Mouse (Mus musculus) kidney, embryonic 14.5 days (tissue): ENCODE data around the gene Fez2. TPM values are rescaled to one million over a fixed set of nuclear protein-coding genes. Genes with fewer than 3 reads are reported as not detected.

Source experiments
- ATAC-seq: fragments of 200-750 bp; cut with Nextera tagmentation; 2 replicates; pipeline ENCODE4 v1.8.0; 2017; ENCODE audit warnings: moderate number of reproducible peaks, mild to moderate bottlenecking, moderate TSS enrichment, moderate library complexity; ENCODE audit not compliant: low FRiP score, low TSS enrichment
- H3K27ac ChIP-seq: fragments of 300-500 bp; sonication (generic); 2 replicates; pipeline ENCODE4 v1.5.1; 2014; ENCODE audit warnings: low read depth, mild to moderate bottlenecking, low read length, moderate library complexity, mixed read lengths
- H3K27me3 ChIP-seq: fragments of 300-500 bp; sonication (generic); 2 replicates; pipeline ENCODE4 v1.6.1; 2014; ENCODE audit warnings: mild to moderate bottlenecking, low read length; ENCODE audit not compliant: control insufficient read depth, insufficient read depth
- H3K36me3 ChIP-seq: fragments of 300-500 bp; sonication (generic); 2 replicates; pipeline ENCODE4 v1.6.1; 2014; ENCODE audit warnings: low read length, mixed read lengths; ENCODE audit not compliant: control insufficient read depth, insufficient read depth
- H3K4me1 ChIP-seq: fragments of 300-500 bp; sonication (generic); 2 replicates; pipeline ENCODE4 v1.6.1; 2014; ENCODE audit warnings: low read length, mixed read lengths; ENCODE audit not compliant: control insufficient read depth, insufficient read depth
- H3K4me2 ChIP-seq: fragments of 300-500 bp; sonication (generic); replicated peaks from 2 replicates; pipeline ENCODE4 v1.6.1; 2014; ENCODE audit warnings: low read depth, mild to moderate bottlenecking, low read length
- H3K4me3 ChIP-seq: fragments of 300-500 bp; sonication (generic); 2 replicates; pipeline ENCODE4 v1.5.1; 2014; ENCODE audit warnings: mild to moderate bottlenecking, low read length
- H3K9ac ChIP-seq: fragments of 300-500 bp; sonication (generic); 2 replicates; pipeline ENCODE4 v1.6.1; 2014; ENCODE audit warnings: low read depth, mild to moderate bottlenecking, low read length, moderate library complexity
- H3K9me3 ChIP-seq: fragments of 300-500 bp; sonication (generic); 2 replicates; pipeline ENCODE4 v1.6.1; 2016; ENCODE audit warnings: low read length; ENCODE audit not compliant: control insufficient read depth
- WGBS: fragments of 180-500 bp; shearing (Covaris S2); extraction: QIAGEN DNeasy Blood & Tissue Kit; methylation state at CpG from one replicate; pipeline ENCODE4 v1.1.7; 2014; 5-methylcytosine and 5-hydroxymethylcytosine counted together
- polyA plus RNA-seq: library from polyadenylated mRNA; unstranded; fragments of >200 nt; fragmentation: Nextera tagmentation; extraction: Ambion mirVana; gene quantifications from 2 replicates; pipeline ENCODE4 v1.2.1, GENCODE M21; 2014

The Fez2 gene
- polyA plus RNA-seq, 1 experiment from 2014 or later = 42.0 TPM

DNA sequence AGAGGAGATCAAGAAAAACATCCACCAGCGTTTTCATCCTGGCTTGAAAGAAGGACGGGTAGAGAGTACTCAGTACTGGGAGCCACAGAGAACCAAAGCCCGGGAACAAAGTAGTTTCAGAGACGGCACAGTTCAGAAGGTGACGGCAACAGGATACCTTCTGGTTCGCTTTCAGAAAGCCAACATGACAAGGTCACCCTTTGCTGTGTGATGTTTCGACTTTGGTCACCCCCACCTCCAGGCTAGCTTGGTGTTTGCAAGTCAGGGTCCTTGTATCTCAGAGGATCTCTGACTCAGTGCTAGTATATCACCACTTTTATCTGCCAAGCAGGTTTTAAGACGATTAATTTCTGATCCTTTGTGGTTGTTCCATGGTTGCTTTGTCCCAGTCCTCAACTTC is 7.1 kb upstream of the Fez2 start:
- H3K4me1 ChIP-seq = no peaks in the 10 kb centered on the region
- no peak overlapping the region for H3K4me2 ChIP-seq
- no peaks in the 10 kb centered on the region for H3K36me3 ChIP-seq
- ATAC-seq = no peak
- H3K9ac ChIP-seq = no peak overlapping the region
- no peaks in the 10 kb centered on the region for H3K9me3 ChIP-seq
- no peak overlapping the region for H3K4me3 ChIP-seq
- H3K27me3 ChIP-seq = no peaks in the 10 kb centered on the region
- no peak overlapping the region for H3K27ac ChIP-seq
- 54% methylated on average over 8 of the region's 8 CpGs for WGBS

DNA sequence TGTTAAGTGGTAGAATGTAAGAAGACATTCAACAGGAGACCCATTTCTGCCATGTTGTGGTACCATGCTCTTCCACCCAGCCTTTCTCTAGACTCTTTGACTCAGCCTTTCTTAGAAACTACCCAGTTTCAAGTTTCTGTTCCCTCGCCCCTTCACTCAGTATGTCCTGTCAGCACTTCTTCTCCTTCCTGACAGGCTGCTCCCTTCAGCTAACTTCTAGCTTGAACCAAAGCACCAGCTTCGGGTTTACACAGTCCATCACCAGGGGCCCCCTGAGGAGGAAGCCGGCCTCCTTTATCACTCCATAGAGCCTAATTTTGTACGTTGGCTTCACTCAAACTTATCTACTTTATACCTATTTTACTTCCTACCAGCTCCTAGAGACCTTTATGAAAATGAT is 1.3 kb upstream of the Fez2 start:
- WGBS = 83% methylated on average over 4 of the region's 4 CpGs
- no peaks in the 10 kb centered on the region for H3K36me3 ChIP-seq
- H3K4me1 ChIP-seq = peaks cover 5% of the 10 kb centered on the region; the same call in 1 of the 2 replicates
- H3K9ac ChIP-seq = no peak overlapping the region
- no peak overlapping the region for H3K27ac ChIP-seq
- H3K27me3 ChIP-seq = no peaks in the 10 kb centered on the region
- H3K4me3 ChIP-seq = no peak overlapping the region
- no peaks in the 10 kb centered on the region for H3K9me3 ChIP-seq
- no peak overlapping the region for H3K4me2 ChIP-seq
- ATAC-seq = no peak

GRCm38 (mm10) chr17:78415255-78415654 is 2.7 kb downstream of the Fez2 start:
- H3K9me3 ChIP-seq = no peaks in the 10 kb centered on the region
- no peak for ATAC-seq
- WGBS = 88% methylated on average over 2 of the region's 2 CpGs
- peaks cover 3% of the 10 kb centered on the region for H3K36me3 ChIP-seq
- no peak overlapping the region for H3K4me3 ChIP-seq
- H3K27me3 ChIP-seq = no peaks in the 10 kb centered on the region
- no peak overlapping the region for H3K4me2 ChIP-seq
- H3K9ac ChIP-seq = no peak overlapping the region
- H3K4me1 ChIP-seq = peaks cover 5% of the 10 kb centered on the region; the same call in 1 of the 2 replicates
- H3K27ac ChIP-seq = no peak overlapping the region

- H3K9me3 ChIP-seq = no peaks in the 10 kb centered on the region
- no peak overlapping the region for H3K27ac ChIP-seq
- H3K27me3 ChIP-seq = no peaks in the 10 kb centered on the region
- peaks cover 6% of the 10 kb centered on the region for H3K36me3 ChIP-seq
- no peak overlapping the region for H3K4me3 ChIP-seq
- H3K9ac ChIP-seq = no peak overlapping the region
- H3K4me1 ChIP-seq = no peaks in the 10 kb centered on the region
- WGBS = 78% methylated on average over 2 of the region's 2 CpGs
- no peak for ATAC-seq
- no peak overlapping the region for H3K4me2 ChIP-seq
Measured at GRCm38 (mm10) chr17:78409900-78410299, 8.1 kb downstream of the Fez2 start.

DNA sequence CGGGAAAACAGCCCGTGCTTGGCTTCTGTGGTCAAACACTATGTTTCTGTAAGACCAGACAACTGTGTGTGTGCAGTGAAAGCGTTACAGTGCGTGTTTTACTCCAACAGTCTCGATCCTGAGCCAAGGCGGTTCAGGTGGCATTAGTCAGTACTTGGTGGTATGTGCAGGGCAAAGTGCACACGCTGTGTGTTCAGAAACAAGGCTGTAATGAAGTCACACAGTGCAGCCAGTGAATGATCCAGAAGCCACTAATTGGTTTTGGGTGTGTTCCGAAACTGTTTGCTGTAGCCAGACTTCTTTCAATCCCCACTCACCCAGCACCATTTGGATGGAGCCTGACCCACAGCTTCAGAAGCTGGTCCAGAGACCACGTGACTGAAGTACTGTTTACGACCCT is 9.6 kb downstream of the Fez2 start:
- no peaks in the 10 kb centered on the region for H3K9me3 ChIP-seq
- no peak for ATAC-seq
- peaks cover 12% of the 10 kb centered on the region for H3K36me3 ChIP-seq
- no peaks in the 10 kb centered on the region for H3K27me3 ChIP-seq
- no peak overlapping the region for H3K4me3 ChIP-seq
- no peaks in the 10 kb centered on the region for H3K4me1 ChIP-seq
- no peak overlapping the region for H3K9ac ChIP-seq
- WGBS = 80% methylated on average over 10 of the region's 10 CpGs
- no peak overlapping the region for H3K27ac ChIP-seq
- H3K4me2 ChIP-seq = no peak overlapping the region

- WGBS = 39% methylated on average over 4 of the region's 4 CpGs
Measured at GRCm38 (mm10) chr17:78407581-78407980, 10.4 kb downstream of the Fez2 start.

DNA sequence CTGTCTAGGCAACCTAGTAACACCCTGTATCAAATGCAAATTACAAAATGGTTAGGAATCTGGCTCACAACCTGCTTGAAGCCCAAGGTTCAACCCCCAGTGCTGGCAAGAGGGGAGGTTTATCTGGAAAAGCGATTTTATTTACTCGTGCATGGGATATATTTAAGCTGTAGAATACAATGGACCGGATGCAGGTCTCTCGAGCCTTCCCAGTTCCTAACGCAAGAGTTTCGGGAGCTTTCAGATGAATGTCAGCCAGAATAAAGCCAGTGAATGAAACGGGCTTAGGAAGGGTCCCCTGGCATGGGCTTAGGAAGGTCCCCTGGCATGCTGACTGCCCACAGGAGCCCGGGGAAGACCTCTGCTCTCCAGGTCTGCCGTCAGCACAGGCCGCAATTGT is 11.1 kb downstream of the Fez2 start:
- Histone ChIP-seq H3K9me3 (no peaks in the 10 kb centered on the region), H3K27me3 (no peaks in the 10 kb centered on the region), H3K9ac (no peak overlapping the region), H3K4me1 (no peaks in the 10 kb centered on the region), H3K4me2 (no peak overlapping the region), H3K4me3 (no peak overlapping the region), H3K36me3 (peaks cover 12% of the 10 kb centered on the region), H3K27ac (no peak overlapping the region)
- 90% methylated on average over 10 of the region's 10 CpGs for WGBS
- no peak for ATAC-seq

More at GRCm38 (mm10) chr17:78407581-78407980, 10.4 kb downstream of the Fez2 start:
- H3K9ac ChIP-seq = no peak overlapping the region
- H3K4me3 ChIP-seq = no peak overlapping the region
- no peaks in the 10 kb centered on the region for H3K9me3 ChIP-seq
- ATAC-seq = no peak
- no peak overlapping the region for H3K27ac ChIP-seq
- no peaks in the 10 kb centered on the region for H3K27me3 ChIP-seq
- H3K4me1 ChIP-seq = no peaks in the 10 kb centered on the region
- H3K4me2 ChIP-seq = no peak overlapping the region
- peaks cover 12% of the 10 kb centered on the region for H3K36me3 ChIP-seq

GRCm38 (mm10) chr17:78405336-78405735 is 12.6 kb downstream of the Fez2 start:
- no peak overlapping the region for H3K27ac ChIP-seq
- H3K27me3 ChIP-seq = no peaks in the 10 kb centered on the region
- H3K9me3 ChIP-seq = no peaks in the 10 kb centered on the region
- no peak for ATAC-seq
- H3K4me1 ChIP-seq = no peaks in the 10 kb centered on the region
- H3K9ac ChIP-seq = no peak overlapping the region
- WGBS = 97% methylated on average over 3 of the region's 3 CpGs
- H3K4me2 ChIP-seq = no peak overlapping the region
- H3K4me3 ChIP-seq = no peak overlapping the region
- peaks cover 12% of the 10 kb centered on the region; the same call in 1 of the 2 replicates for H3K36me3 ChIP-seq

GRCm38 (mm10) chr17:78403804-78404203 is 14.1 kb downstream of the Fez2 start:
- H3K4me1 ChIP-seq = no peaks in the 10 kb centered on the region
- H3K36me3 ChIP-seq = peaks cover 21% of the 10 kb centered on the region
- no peak overlapping the region for H3K4me3 ChIP-seq
- H3K9me3 ChIP-seq = no peaks in the 10 kb centered on the region
- H3K9ac ChIP-seq = no peak overlapping the region
- no peaks in the 10 kb centered on the region for H3K27me3 ChIP-seq
- H3K27ac ChIP-seq = no peak overlapping the region
- 73% methylated on average over 9 of the region's 9 CpGs for whole genome bisulfite sequencing
- no peak for ATAC-seq
- no peak overlapping the region for H3K4me2 ChIP-seq
